Mouse (Mus musculus): ENCODE measurements around the gene Chd1l. TPM values are rescaled to one million over a fixed set of nuclear protein-coding genes. Genes with fewer than 3 reads are reported as not detected.

Chd1l gene
- polyA plus RNA-seq, 1 experiment from 2014 or later: 23.3 TPM

GRCm38 (mm10) chr3:97615154-97615553 is 5.2 kb upstream of the Chd1l start:
- no peak for DNase-seq (ENCODE audit: low spot score)
- 44% methylated on average over 1 of the region's 1 CpGs for WGBS
- H3K27ac ChIP-seq (replicated peaks): no peak overlapping the region
- no peaks in the 10 kb centered on the region for H3K9me3 ChIP-seq (replicated peaks)
- no peaks in the 10 kb centered on the region for H3K36me3 ChIP-seq
- peaks cover 4% of the 10 kb centered on the region; the same call in 1 of the 2 replicates for H3K4me1 ChIP-seq
- no peak overlapping the region for H3K4me3 ChIP-seq
- no peaks in the 10 kb centered on the region; the same call in 1 of the 2 replicates for H3K27me3 ChIP-seq (ENCODE audit: low read depth, poor library complexity, severe bottlenecking)

DNA sequence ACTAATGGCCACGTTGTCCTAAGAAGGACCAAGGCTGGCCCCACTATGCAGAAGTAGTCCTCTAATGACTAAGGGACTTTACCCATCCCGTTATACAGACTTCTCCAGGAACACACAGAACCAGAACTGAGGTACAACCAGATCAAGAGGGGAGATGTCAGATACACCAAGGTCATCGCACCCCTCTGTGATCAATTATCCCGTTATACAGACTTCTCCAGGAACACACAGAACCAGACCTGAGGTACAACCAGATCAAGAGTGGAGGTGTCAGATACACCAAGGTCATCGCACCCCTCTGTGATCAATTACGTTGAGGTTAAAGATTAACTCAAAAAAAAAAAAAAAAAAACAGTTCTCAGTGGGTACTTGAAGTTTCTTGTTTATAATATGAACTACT is 1.0 kb upstream of the Chd1l start:
- Histone ChIP-seq H3K27me3 (ENCODE audit: low read depth, poor library complexity, severe bottlenecking) (no peaks in the 10 kb centered on the region; the same call in 1 of the 2 replicates), H3K4me3 (no peak overlapping the region), H3K9me3 (replicated peaks) (no peaks in the 10 kb centered on the region), H3K36me3 (no peaks in the 10 kb centered on the region), H3K27ac (replicated peaks) (no peak overlapping the region), H3K4me1 (peaks cover 14% of the 10 kb centered on the region; the same call in 1 of the 2 replicates)
- 89% methylated on average over 6 of the region's 6 CpGs for WGBS
- no peak for DNase-seq (ENCODE audit: low spot score)

DNA sequence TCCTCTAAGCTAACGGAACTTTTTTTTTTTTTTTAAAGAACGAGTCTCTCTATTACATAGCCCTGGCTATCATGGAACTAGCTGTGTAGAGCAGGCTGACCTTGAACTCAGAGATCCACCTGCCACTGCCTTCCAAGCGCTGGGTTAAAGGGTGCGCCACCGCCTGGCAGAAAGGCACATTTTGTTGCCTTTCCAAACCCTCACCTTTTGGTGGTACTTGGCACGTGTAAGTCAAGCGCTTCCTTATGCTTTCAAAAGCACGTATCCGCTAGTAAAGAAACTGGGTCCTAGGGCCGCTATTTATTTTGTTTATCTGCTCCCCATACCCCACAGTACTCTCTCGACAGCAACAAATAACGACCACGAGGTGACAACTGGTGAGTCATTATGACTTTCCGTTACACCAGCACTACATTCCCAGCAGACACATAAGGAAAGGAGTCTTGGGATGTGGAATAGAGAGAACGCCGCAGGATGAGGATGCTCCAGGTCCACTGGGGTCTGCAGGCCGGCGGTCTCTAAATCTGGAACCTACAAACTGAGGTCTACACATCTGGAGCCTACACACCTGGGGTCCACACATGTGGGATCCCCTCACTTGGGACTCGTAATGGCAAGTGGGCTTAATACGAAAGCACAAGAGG is 680 bp downstream of the Chd1l start:
- peak overlapping the region; percentile 99 for H3K27ac ChIP-seq (replicated peaks)
- H3K9me3 ChIP-seq (replicated peaks): no peaks in the 10 kb centered on the region
- no peaks in the 10 kb centered on the region for H3K36me3 ChIP-seq
- DNase-seq (ENCODE audit: low spot score): no peak
- 5% methylated on average over 20 of the region's 20 CpGs for WGBS
- H3K4me3 ChIP-seq: peak overlapping the region; percentile 90
- H3K27me3 ChIP-seq (ENCODE audit: low read depth, poor library complexity, severe bottlenecking): no peaks in the 10 kb centered on the region; the same call in 1 of the 2 replicates
- peaks cover 14% of the 10 kb centered on the region; the same call in 1 of the 2 replicates for H3K4me1 ChIP-seq

- H3K27ac ChIP-seq (replicated peaks): no peak overlapping the region
- DNase-seq (ENCODE audit: low spot score): no peak
- H3K36me3 ChIP-seq: peaks cover 63% of the 10 kb centered on the region
- WGBS: 96% methylated on average over 3 of the region's 3 CpGs
- H3K9me3 ChIP-seq (replicated peaks): no peaks in the 10 kb centered on the region
- no peaks in the 10 kb centered on the region for H3K4me1 ChIP-seq
- no peak overlapping the region for H3K4me3 ChIP-seq
- no peaks in the 10 kb centered on the region for H3K27me3 ChIP-seq (ENCODE audit: low read depth, poor library complexity, severe bottlenecking)
Observed at GRCm38 (mm10) chr3:97600050-97600832, 9.8 kb downstream of the Chd1l start.

GRCm38 (mm10) chr3:97596796-97597195 is 13.2 kb downstream of the Chd1l start:
- no peaks in the 10 kb centered on the region for H3K4me1 ChIP-seq
- no peak overlapping the region for H3K27ac ChIP-seq (replicated peaks)
- peaks cover 70% of the 10 kb centered on the region for H3K36me3 ChIP-seq
- DNase-seq (ENCODE audit: low spot score): no peak
- H3K9me3 ChIP-seq (replicated peaks): no peaks in the 10 kb centered on the region
- H3K27me3 ChIP-seq (ENCODE audit: low read depth, poor library complexity, severe bottlenecking): no peaks in the 10 kb centered on the region
- no peak overlapping the region for H3K4me3 ChIP-seq
- 90% methylated on average over 8 of the region's 8 CpGs for WGBS

GRCm38 (mm10) chr3:97595066-97595465 is 14.9 kb downstream of the Chd1l start:
- no peak overlapping the region for H3K4me3 ChIP-seq
- 92% methylated on average over 6 of the region's 6 CpGs for WGBS
- H3K36me3 ChIP-seq: peaks cover 64% of the 10 kb centered on the region
- no peaks in the 10 kb centered on the region for H3K4me1 ChIP-seq
- no peak overlapping the region for H3K27ac ChIP-seq (replicated peaks)
- no peaks in the 10 kb centered on the region for H3K9me3 ChIP-seq (replicated peaks)
- no peak for DNase-seq (ENCODE audit: low spot score)
- no peaks in the 10 kb centered on the region for H3K27me3 ChIP-seq (ENCODE audit: low read depth, poor library complexity, severe bottlenecking)

- Histone ChIP-seq H3K9me3 (replicated peaks) (no peaks in the 10 kb centered on the region), H3K27ac (replicated peaks) (no peak overlapping the region), H3K27me3 (ENCODE audit: low read depth, poor library complexity, severe bottlenecking) (no peaks in the 10 kb centered on the region), H3K4me1 (no peaks in the 10 kb centered on the region), H3K4me3 (no peak overlapping the region), H3K36me3 (peaks cover 65% of the 10 kb centered on the region)
- WGBS: 91% methylated on average over 13 of the region's 13 CpGs
- no peak for DNase-seq (ENCODE audit: low spot score)
Observed at GRCm38 (mm10) chr3:97594140-97594539, 15.9 kb downstream of the Chd1l start.

- Histone ChIP-seq H3K9me3 (replicated peaks) (no peaks in the 10 kb centered on the region), H3K27me3 (ENCODE audit: low read depth, poor library complexity, severe bottlenecking) (no peaks in the 10 kb centered on the region), H3K4me3 (no peak overlapping the region), H3K36me3 (peaks cover 62% of the 10 kb centered on the region), H3K27ac (replicated peaks) (no peak overlapping the region), H3K4me1 (no peaks in the 10 kb centered on the region)
- 96% methylated on average over 5 of the region's 5 CpGs for WGBS
- no peak for DNase-seq (ENCODE audit: low spot score)
Observed at GRCm38 (mm10) chr3:97593089-97593488, 16.9 kb downstream of the Chd1l start.

DNA sequence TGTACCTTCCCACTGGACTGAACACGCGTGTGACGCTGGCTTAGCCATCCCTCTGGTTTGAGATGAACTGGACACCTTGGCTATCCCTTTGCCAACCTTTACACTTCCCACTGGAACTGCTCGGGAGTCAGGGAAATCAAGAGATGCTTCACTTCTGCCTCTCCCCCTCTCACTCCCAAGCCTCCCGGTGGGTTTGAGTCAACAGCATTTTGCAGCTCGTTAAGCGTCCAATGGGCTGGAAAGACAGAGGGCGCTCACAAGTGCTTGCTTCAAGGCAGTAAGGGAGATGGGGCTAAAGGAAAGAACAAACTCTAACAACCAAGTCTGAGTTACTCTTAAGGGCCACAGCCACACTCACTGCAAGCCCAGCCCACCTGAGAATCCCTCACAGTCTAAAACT is 19.3 kb downstream of the Chd1l start:
- Histone ChIP-seq H3K9me3 (replicated peaks) (no peaks in the 10 kb centered on the region), H3K27ac (replicated peaks) (no peak overlapping the region), H3K27me3 (ENCODE audit: low read depth, poor library complexity, severe bottlenecking) (no peaks in the 10 kb centered on the region), H3K36me3 (peaks cover 61% of the 10 kb centered on the region), H3K4me1 (0 out of 2 replicates have a peak, but pooled peaks cover 5% of the 10 kb centered on the region), H3K4me3 (no peak overlapping the region)
- WGBS: 61% methylated on average over 8 of the region's 8 CpGs
- DNase-seq (ENCODE audit: low spot score): no peak

DNA sequence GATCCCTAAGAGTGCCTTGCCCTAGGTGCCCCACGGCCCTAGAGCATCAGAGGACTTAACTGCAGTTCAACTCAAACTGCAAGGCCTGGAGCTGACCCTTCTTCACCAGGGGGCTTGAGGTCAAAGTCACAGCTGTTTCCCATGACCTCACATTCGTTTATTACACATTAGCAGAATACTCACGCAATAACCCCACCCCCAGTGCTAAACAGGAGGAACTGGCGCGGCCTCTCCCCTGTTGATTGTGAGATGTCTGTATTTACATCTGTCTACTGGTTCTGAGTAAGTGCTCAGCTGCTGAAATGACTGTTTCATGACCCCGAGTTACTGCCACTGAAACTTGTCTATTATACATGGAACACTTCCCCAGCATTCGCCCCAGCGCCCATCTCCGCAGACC is 22.3 kb downstream of the Chd1l start:
- DNase-seq (ENCODE audit: low spot score): no peak
- Histone ChIP-seq H3K36me3 (peaks cover 56% of the 10 kb centered on the region), H3K9me3 (replicated peaks) (no peaks in the 10 kb centered on the region), H3K4me1 (0 out of 2 replicates have a peak, but pooled peaks cover 5% of the 10 kb centered on the region), H3K27me3 (ENCODE audit: low read depth, poor library complexity, severe bottlenecking) (no peaks in the 10 kb centered on the region), H3K27ac (replicated peaks) (no peak overlapping the region), H3K4me3 (no peak overlapping the region)
- WGBS: 87% methylated on average over 9 of the region's 9 CpGs

DNA sequence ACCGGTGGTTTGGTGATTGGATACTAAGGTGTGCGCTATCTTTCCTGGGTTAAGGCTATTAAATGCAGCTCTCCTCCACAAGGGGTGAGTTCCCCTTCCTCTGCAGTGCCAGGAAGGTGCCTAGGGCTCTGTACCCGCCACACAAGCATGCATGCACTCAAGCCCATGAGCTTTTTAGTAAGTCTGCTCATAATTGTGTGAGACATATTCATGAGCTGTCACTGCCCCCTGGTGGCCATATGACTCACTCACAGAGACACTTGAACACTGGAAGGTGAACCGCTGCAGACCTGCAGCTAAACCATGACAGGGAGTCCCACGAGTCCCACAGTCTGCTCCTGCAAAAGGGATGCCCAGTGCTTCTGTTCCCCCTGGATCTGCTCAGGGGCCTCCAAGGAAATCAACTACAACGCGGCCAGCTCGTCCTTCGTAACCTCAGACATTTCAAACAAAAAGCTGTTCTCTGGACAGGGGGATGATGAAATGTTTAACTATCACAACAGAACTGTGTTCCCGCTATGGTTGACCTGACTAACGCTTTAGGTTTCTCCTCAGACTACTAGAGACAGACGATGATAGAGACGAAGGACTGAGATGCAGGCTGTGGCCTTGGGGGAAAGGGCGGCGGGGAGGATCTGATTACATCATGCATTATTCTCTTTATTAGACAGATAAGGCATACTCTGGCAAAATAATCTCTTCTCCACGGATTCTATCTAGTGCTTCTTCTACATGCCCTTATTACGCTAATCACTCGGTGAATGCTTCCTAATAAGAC is 24.4 kb downstream of the Chd1l start:
- DNase-seq (ENCODE audit: low spot score): peak; percentile 81
- peaks cover 66% of the 10 kb centered on the region for H3K36me3 ChIP-seq
- H3K27ac ChIP-seq (replicated peaks): no peak overlapping the region
- no peak overlapping the region for H3K4me3 ChIP-seq
- 79% methylated on average over 18 of the region's 18 CpGs for WGBS
- 0 out of 2 replicates have a peak, but pooled peaks cover 3% of the 10 kb centered on the region for H3K9me3 ChIP-seq (replicated peaks)
- no peaks in the 10 kb centered on the region for H3K27me3 ChIP-seq (ENCODE audit: low read depth, poor library complexity, severe bottlenecking)
- 0 out of 2 replicates have a peak, but pooled peaks cover 5% of the 10 kb centered on the region for H3K4me1 ChIP-seq

- H3K27ac ChIP-seq (replicated peaks): no peak overlapping the region
- DNase-seq (ENCODE audit: low spot score): no peak
Observed at GRCm38 (mm10) chr3:97573807-97574206, 36.2 kb downstream of the Chd1l start.

More at GRCm38 (mm10) chr3:97573807-97574206, 36.2 kb downstream of the Chd1l start:
- Histone ChIP-seq H3K27me3 (ENCODE audit: low read depth, poor library complexity, severe bottlenecking) (no peaks in the 10 kb centered on the region), H3K4me1 (no peaks in the 10 kb centered on the region), H3K9me3 (replicated peaks) (no peaks in the 10 kb centered on the region), H3K4me3 (no peak overlapping the region), H3K36me3 (peaks cover 48% of the 10 kb centered on the region)
- 84% methylated on average over 9 of the region's 9 CpGs for WGBS
